Mouse (Mus musculus): ENCODE measurements at regions not wholly inside any gene's neighbourhood (a gene's known extent, or its start where the extent isn't known, plus 50 kb on each side); places are given as distances from the start of the nearest gene placed in this dataset.

DNA sequence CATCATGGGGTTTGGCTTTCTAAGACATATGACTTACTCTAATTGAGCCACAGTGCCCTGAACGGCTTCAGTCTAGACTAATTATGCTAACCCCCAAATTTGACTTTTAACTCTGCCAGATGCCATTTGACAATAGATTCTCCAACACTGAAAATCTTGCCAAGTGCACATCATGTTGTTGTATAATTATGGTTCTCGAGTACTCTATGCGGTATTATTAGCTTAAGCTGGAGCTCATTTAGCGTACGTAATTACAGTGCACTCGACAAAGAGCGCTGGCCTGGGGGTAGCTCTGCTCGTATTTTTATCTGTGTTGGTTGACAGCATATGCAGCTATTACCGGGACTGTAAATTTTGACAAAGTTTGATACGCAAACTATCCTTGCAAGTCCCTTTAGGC is 70.4 kb upstream of the Zdhhc17 start:
- no peak for TF ChIP-seq POLR2A (IDR thresholded peaks at IDR 0.05; ENCODE audit: low read depth, low read length)
- Histone ChIP-seq H3K27ac (ENCODE audit: insufficient read depth, low read length) (no peak overlapping the region), H3K4me1 (ENCODE audit: control insufficient read depth, insufficient read depth, low read length) (no peaks in the 10 kb centered on the region), H3K4me3 (ENCODE audit: insufficient read depth, low read length) (no peak overlapping the region)

- no peak overlapping the region for H3K27ac ChIP-seq (ENCODE audit: insufficient read depth, low read length)
- TF ChIP-seq CTCF (IDR thresholded peaks at IDR 0.05; ENCODE audit: borderline replicate concordance, insufficient read depth, low read length) (no peak), POLR2A (IDR thresholded peaks at IDR 0.05; ENCODE audit: low read depth, low read length) (no peak)
- H3K4me3 ChIP-seq (ENCODE audit: insufficient read depth, low read length) = no peak overlapping the region
- no peaks in the 10 kb centered on the region for H3K4me1 ChIP-seq (ENCODE audit: control insufficient read depth, insufficient read depth, low read length)
Measured at GRCm38 (mm10) chr10:111079051-111079450, 69.1 kb upstream of the Zdhhc17 start.

- no peak for TF ChIP-seq POLR2A (IDR thresholded peaks at IDR 0.05; ENCODE audit: low read depth, low read length)
- TF ChIP-seq CTCF (IDR thresholded peaks at IDR 0.05; ENCODE audit: borderline replicate concordance, insufficient read depth, low read length) = no peak
- Histone ChIP-seq H3K27ac (ENCODE audit: insufficient read depth, low read length) (no peak overlapping the region), H3K4me1 (ENCODE audit: control insufficient read depth, insufficient read depth, low read length) (no peaks in the 10 kb centered on the region), H3K4me3 (ENCODE audit: insufficient read depth, low read length) (no peak overlapping the region)
Measured at GRCm38 (mm10) chr10:111077632-111078031, 67.7 kb upstream of the Zdhhc17 start.

DNA sequence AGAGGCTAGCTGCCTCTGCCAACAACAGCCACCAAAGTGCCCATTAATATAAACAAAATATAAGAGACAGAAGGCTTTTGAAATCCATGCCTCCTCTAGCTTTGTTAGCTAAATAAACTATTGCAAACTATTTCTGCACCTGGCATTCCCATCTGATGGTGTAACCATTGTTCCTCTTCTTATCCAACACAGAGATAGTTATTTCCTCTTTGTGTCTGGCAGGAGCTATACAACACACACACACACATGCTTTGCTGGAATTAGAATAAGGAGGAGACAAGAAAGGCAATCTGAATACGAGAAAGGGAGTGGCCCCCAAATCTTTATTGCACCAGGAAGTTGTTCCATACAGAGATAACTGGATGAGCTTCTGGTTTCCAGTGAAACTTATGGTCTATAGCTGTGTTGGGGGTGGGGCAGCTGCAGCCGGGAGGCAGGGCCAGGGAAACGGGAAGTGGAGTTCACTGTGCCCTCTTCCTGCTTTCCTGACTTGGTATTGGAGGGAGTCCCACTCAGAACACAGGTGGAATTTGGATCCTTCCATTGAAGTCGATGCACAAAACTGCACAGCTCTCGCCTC is 64.0 kb upstream of the Zdhhc17 start:
- Histone ChIP-seq H3K4me1 (ENCODE audit: control insufficient read depth, insufficient read depth, low read length) (no peaks in the 10 kb centered on the region), H3K4me3 (ENCODE audit: insufficient read depth, low read length) (no peak overlapping the region), H3K27ac (ENCODE audit: insufficient read depth, low read length) (no peak overlapping the region)
- no peak for TF ChIP-seq CTCF (IDR thresholded peaks at IDR 0.05; ENCODE audit: borderline replicate concordance, insufficient read depth, low read length)
- TF ChIP-seq POLR2A (IDR thresholded peaks at IDR 0.05; ENCODE audit: low read depth, low read length) = no peak

- Histone ChIP-seq H3K4me1 (ENCODE audit: control insufficient read depth, insufficient read depth, low read length) (no peaks in the 10 kb centered on the region), H3K4me3 (ENCODE audit: insufficient read depth, low read length) (no peak overlapping the region), H3K27ac (ENCODE audit: insufficient read depth, low read length) (no peak overlapping the region)
- no peak for TF ChIP-seq POLR2A (IDR thresholded peaks at IDR 0.05; ENCODE audit: low read depth, low read length)
- no peak for TF ChIP-seq CTCF (IDR thresholded peaks at IDR 0.05; ENCODE audit: borderline replicate concordance, insufficient read depth, low read length)
Measured at GRCm38 (mm10) chr10:111073262-111073661, 63.3 kb upstream of the Zdhhc17 start.

DNA sequence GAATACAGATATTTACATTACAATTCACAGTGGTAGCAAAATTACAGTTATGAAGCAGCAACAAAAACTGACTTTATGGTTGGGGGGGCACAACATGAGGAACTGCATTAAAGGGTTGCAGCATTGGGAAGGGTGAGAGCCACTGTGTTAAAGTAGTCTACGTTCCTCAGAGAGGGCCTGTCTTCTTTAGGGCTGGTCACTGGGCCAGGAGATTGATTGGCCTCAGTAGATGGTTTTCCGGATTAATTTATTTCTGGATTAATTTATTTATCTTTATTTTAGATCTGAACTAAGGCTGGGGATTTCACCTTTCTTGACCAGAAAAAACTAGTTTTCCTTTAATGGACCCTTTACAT is 62.6 kb upstream of the Zdhhc17 start:
- TF ChIP-seq CTCF (IDR thresholded peaks at IDR 0.05; ENCODE audit: borderline replicate concordance, insufficient read depth, low read length) = no peak
- no peak for TF ChIP-seq POLR2A (IDR thresholded peaks at IDR 0.05; ENCODE audit: low read depth, low read length)
- Histone ChIP-seq H3K4me3 (ENCODE audit: insufficient read depth, low read length) (no peak overlapping the region), H3K4me1 (ENCODE audit: control insufficient read depth, insufficient read depth, low read length) (no peaks in the 10 kb centered on the region), H3K27ac (ENCODE audit: insufficient read depth, low read length) (no peak overlapping the region)

DNA sequence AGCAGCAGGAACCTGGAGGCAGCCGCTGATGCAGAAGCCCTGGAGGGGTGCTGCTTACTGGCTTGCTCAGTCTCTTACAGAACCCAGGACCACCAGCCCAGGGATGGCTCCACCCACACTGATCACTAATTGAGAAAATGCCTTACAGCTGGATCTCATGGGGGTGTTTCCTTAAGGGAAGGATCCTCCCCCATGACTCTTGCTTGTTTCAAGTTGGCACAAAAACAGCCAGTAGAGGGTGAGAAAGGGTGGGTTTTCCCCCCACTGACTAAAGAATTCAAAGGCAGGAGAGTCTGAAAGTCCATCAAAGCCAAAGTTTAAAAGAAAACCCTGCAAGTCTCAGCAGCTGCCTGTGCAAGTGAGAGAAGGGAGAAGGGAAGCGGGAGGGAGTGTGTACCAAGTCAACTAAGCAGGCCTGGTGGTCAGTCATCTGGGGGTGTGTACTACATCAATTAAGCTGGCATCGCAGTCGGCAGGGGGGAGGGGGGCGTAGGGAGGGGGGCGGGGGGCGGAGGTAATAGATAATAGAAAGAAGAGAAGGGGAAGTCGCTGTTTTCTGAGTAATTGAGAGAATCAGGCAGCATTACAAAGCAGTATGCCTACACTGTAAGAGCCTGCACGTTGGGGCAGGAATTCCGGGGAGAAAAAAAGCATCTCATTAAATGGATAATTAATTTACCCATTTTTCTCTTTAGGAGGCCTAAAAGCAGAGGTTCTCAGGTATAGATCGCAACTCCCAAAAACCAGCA is 62.0 kb upstream of the Zdhhc17 start:
- Histone ChIP-seq H3K4me1 (ENCODE audit: control insufficient read depth, insufficient read depth, low read length) (no peaks in the 10 kb centered on the region), H3K4me3 (ENCODE audit: insufficient read depth, low read length) (no peak overlapping the region), H3K27ac (ENCODE audit: insufficient read depth, low read length) (no peak overlapping the region)
- TF ChIP-seq CTCF (IDR thresholded peaks at IDR 0.05; ENCODE audit: borderline replicate concordance, insufficient read depth, low read length) (no peak), POLR2A (IDR thresholded peaks at IDR 0.05; ENCODE audit: low read depth, low read length) (no peak)

- no peaks in the 10 kb centered on the region for H3K4me1 ChIP-seq (ENCODE audit: control insufficient read depth, insufficient read depth, low read length)
- no peak overlapping the region for H3K4me3 ChIP-seq (ENCODE audit: insufficient read depth, low read length)
- H3K27ac ChIP-seq (ENCODE audit: insufficient read depth, low read length) = no peak overlapping the region
- TF ChIP-seq CTCF (IDR thresholded peaks at IDR 0.05; ENCODE audit: borderline replicate concordance, insufficient read depth, low read length) = no peak
- no peak for TF ChIP-seq POLR2A (IDR thresholded peaks at IDR 0.05; ENCODE audit: low read depth, low read length)
Measured at GRCm38 (mm10) chr10:111066146-111066545, 56.2 kb upstream of the Zdhhc17 start.

- TF ChIP-seq POLR2A (IDR thresholded peaks at IDR 0.05; ENCODE audit: low read depth, low read length) = no peak
- TF ChIP-seq CTCF (IDR thresholded peaks at IDR 0.05; ENCODE audit: borderline replicate concordance, insufficient read depth, low read length) = no peak
- H3K4me3 ChIP-seq (ENCODE audit: insufficient read depth, low read length) = no peak overlapping the region
- no peak overlapping the region for H3K27ac ChIP-seq (ENCODE audit: insufficient read depth, low read length)
- H3K4me1 ChIP-seq (ENCODE audit: control insufficient read depth, insufficient read depth, low read length) = no peaks in the 10 kb centered on the region
Measured at GRCm38 (mm10) chr10:111060626-111061025, 50.7 kb upstream of the Zdhhc17 start.
